Mouse (Mus musculus) heart, adult 9 months (tissue): ENCODE data around the gene Arl14.
"Not testable (repeated sequence)": the region's sequence is repeated elsewhere in the genome, so short reads cannot be mapped to it uniquely, and the experiment has no call there.

ENCODE experiments used
- DNase-seq, 2 experiments: peaks; one replicate each; pipeline ENCODE4 v3.0.0; 2022; ENCODE audit warnings: low spot score in 2 of 2

Gene Arl14

GRCm38 (mm10) chr3:69213465-69213864, 8.8 kb upstream of the Arl14 start:
- DNase-seq: no peak

- no peak for DNase-seq
These were observed 7.7 kb upstream of the Arl14 start for GRCm38 (mm10) chr3:69214566-69214965.

GRCm38 (mm10) chr3:69222502-69222900, 282 bp downstream of the Arl14 start:
- no peak for DNase-seq

GRCm38 (mm10) chr3:69222987-69223386, 768 bp downstream of the Arl14 start:
- no peak for DNase-seq

- DNase-seq: no peak
These were observed 1.4 kb downstream of the Arl14 start for GRCm38 (mm10) chr3:69223666-69224065.

GRCm38 (mm10) chr3:69225019-69225418, 2.8 kb downstream of the Arl14 start:
- no peak for DNase-seq

GRCm38 (mm10) chr3:69226496-69226895, 4.3 kb downstream of the Arl14 start:
- DNase-seq: no peak

- DNase-seq: no peak
These were observed 5.8 kb downstream of the Arl14 start for GRCm38 (mm10) chr3:69228002-69228401.

- no peak for DNase-seq
These were observed 9.4 kb downstream of the Arl14 start for GRCm38 (mm10) chr3:69231522-69232138.

GRCm38 (mm10) chr3:69233552-69234189, 11.5 kb downstream of the Arl14 start:
- DNase-seq: not testable (repeated sequence)

- no peak for DNase-seq
These were observed 12.3 kb downstream of the Arl14 start for GRCm38 (mm10) chr3:69234525-69234924.

- no peak for DNase-seq
These were observed 13.6 kb downstream of the Arl14 start for GRCm38 (mm10) chr3:69235806-69236205.

- DNase-seq: no peak
These were observed 14.3 kb downstream of the Arl14 start for GRCm38 (mm10) chr3:69236491-69236890.

GRCm38 (mm10) chr3:69238141-69238851, 16.1 kb downstream of the Arl14 start:
- peak in 1 of 2 experiments; percentile 31 for DNase-seq

GRCm38 (mm10) chr3:69239246-69239645, 17.0 kb downstream of the Arl14 start:
- no peak for DNase-seq

GRCm38 (mm10) chr3:69241020-69241419, 18.8 kb downstream of the Arl14 start:
- no peak for DNase-seq

GRCm38 (mm10) chr3:69253096-69253866, 31.1 kb downstream of the Arl14 start:
- DNase-seq: peak in 1 of 2 experiments; percentile 11

GRCm38 (mm10) chr3:69254676-69255075, 32.5 kb downstream of the Arl14 start:
- no peak for DNase-seq

GRCm38 (mm10) chr3:69257049-69257699, 35.0 kb downstream of the Arl14 start:
- peak in 1 of 2 experiments; percentile 11 for DNase-seq

GRCm38 (mm10) chr3:69263010-69263643, 40.9 kb downstream of the Arl14 start:
- no peak for DNase-seq

GRCm38 (mm10) chr3:69264299-69264698, 42.1 kb downstream of the Arl14 start:
- not testable (repeated sequence) for DNase-seq
